ENCODE assay signal across 7 mouse cellular contexts in the genomic region with DNA sequence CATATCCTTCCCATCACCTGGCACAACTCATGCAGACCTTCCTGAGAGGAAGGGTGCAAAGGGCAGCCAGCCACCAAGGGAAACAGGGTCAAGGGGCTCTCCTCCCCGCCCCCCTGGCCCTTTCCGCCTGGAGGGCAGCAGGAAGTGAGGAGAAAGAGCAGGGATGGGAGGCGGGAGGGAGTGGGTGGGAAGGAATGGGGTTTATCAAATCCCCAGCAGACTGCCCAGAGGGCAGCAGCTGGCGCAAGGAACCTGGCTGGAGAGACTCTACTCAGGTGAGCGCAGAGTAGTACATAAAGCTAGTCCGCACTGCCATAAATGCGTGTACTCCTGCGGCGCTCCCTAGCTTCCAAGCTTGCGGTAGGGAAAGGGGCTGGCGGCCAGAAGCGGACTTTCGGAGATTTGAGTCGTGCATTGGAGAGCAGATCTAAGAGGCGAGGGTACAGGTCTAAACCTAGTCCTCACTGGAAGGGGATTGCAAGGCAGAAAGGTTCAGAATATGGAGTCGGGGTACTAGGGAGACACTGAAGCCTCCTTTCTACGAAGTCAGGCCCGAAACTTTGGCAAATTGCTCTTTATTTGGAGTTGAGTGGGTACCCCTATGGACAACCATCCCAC. TPM values are rescaled to one million over a fixed set of nuclear protein-coding genes. Genes with fewer than 3 reads are reported as not detected.
DNase-seq lines count a peak whose midpoint lies in the region; ATAC-seq and TF ChIP-seq lines count a peak whose summit lies in the region.

Gene Hyal2 (plus strand): TSS at position 244 of the 618 bp plus-strand sequence.

- no peak for TF ChIP-seq POLR2A in MEL (IDR thresholded peaks at IDR 0.05; ENCODE audit: control insufficient read depth in 1 of 2, insufficient read depth in 1 of 2, low read depth in 1 of 2, low read length in 2 of 2, poor library complexity in 1 of 2)
- no peak for TF ChIP-seq POLR2A in limb, embryonic 14.5 days (IDR thresholded peaks at IDR 0.05; ENCODE audit: borderline replicate concordance, extremely low read depth, insufficient read depth, insufficient read length)

- no peaks in the 10 kb centered on the region for H3K27me3 ChIP-seq in MEL (ENCODE audit: control insufficient read depth in 1 of 2, insufficient read depth in 2 of 2, low read length in 2 of 2)
- H3K27me3 ChIP-seq in intestine, embryonic 15.5 days (replicated peaks), result no peaks in the 10 kb centered on the region
- H3K27me3 ChIP-seq in limb, embryonic 14.5 days (ENCODE audit: control insufficient read depth, insufficient read depth, low read length), result no peaks in the 10 kb centered on the region
- H3K27me3 ChIP-seq in midbrain, postnatal 0 days (ENCODE audit: insufficient read depth, low read length), result no peaks in the 10 kb centered on the region

- peaks cover 0 to 30% of the 10 kb centered on the region in 2 experiments; a peak in 2 of 4 replicates for H3K36me3 ChIP-seq in MEL (ENCODE audit: control insufficient read depth in 1 of 2, insufficient read depth in 2 of 2, low read length in 2 of 2)
- peaks cover 20% of the 10 kb centered on the region for H3K36me3 ChIP-seq in intestine, embryonic 15.5 days
- peaks cover 28% of the 10 kb centered on the region for H3K36me3 ChIP-seq in limb, embryonic 14.5 days (ENCODE audit: control insufficient read depth, insufficient read depth, low read length)
- peaks cover 23% of the 10 kb centered on the region for H3K36me3 ChIP-seq in midbrain, postnatal 0 days (ENCODE audit: insufficient read depth, low read length)

- H3K9me3 ChIP-seq in MEL (replicated peaks; ENCODE audit: insufficient read depth, low read length), result no peaks in the 10 kb centered on the region
- H3K9me3 ChIP-seq in intestine, embryonic 15.5 days, result no peaks in the 10 kb centered on the region
- no peaks in the 10 kb centered on the region for H3K9me3 ChIP-seq in limb, embryonic 14.5 days (ENCODE audit: control insufficient read depth, low read length)
- no peaks in the 10 kb centered on the region for H3K9me3 ChIP-seq in midbrain, postnatal 0 days (ENCODE audit: low read length)

- H3K27ac ChIP-seq in MEL (ENCODE audit: control insufficient read depth, low read depth, low read length), result peak within 1 kb of the TSS; percentile 82
- peak within 1 kb of the TSS; percentile 83 for H3K27ac ChIP-seq in intestine, embryonic 15.5 days
- H3K27ac ChIP-seq in limb, embryonic 14.5 days (replicated peaks; ENCODE audit: low read depth, low read length), result peak within 1 kb of the TSS; percentile 75
- peak within 1 kb of the TSS; percentile 80 for H3K27ac ChIP-seq in midbrain, postnatal 0 days (ENCODE audit: low read depth, low read length)

- 12% methylated on average over 17 of the region's 18 CpGs for WGBS in intestine, embryonic 15.5 days
- 9% methylated on average over 17 of the region's 18 CpGs for WGBS in limb, embryonic 14.5 days
- WGBS in midbrain, postnatal 0 days, result 8% methylated on average over 18 of the region's 18 CpGs

- peaks cover 9 to 49% of the 10 kb centered on the region in 2 experiments for H3K4me1 ChIP-seq in MEL (ENCODE audit: control insufficient read depth in 1 of 2, insufficient read depth in 2 of 2, low read length in 2 of 2)
- peaks cover 60% of the 10 kb centered on the region for H3K4me1 ChIP-seq in intestine, embryonic 15.5 days (replicated peaks)
- peaks cover 31% of the 10 kb centered on the region for H3K4me1 ChIP-seq in limb, embryonic 14.5 days (ENCODE audit: control insufficient read depth, insufficient read depth, low read length)
- peaks cover 28% of the 10 kb centered on the region for H3K4me1 ChIP-seq in midbrain, postnatal 0 days (ENCODE audit: insufficient read depth, low read length)

- no peak for DNase-seq in MEL (ENCODE audit: low read depth, low spot score)
- DNase-seq in adrenal gland, postnatal 36 days, result peak; percentile 58 to 79
- DNase-seq in gastrocnemius, postnatal 36 days, result no peak
- no peak for DNase-seq in limb, embryonic 14.5 days (ENCODE audit: low spot score)
- DNase-seq in midbrain, postnatal 0 days (ENCODE audit: low spot score), result no peak
- no peak for DNase-seq in spleen, postnatal 4 days (ENCODE audit: low spot score in 2 of 2)

- intact Hi-C loops in gastrocnemius, postnatal 36 days (cut with DNase I), result no loop called here

- ATAC-seq in intestine, embryonic 15.5 days, result no peak
- ATAC-seq in limb, embryonic 14.5 days (ENCODE audit: low FRiP score, low read depth), result no peak
- no peak for ATAC-seq in midbrain, postnatal 0 days (ENCODE audit: low FRiP score)

- TF ChIP-seq CTCF in MEL (IDR thresholded peaks at IDR 0.05 in 2 of 3, conservative IDR thresholded peaks at IDR 0.05 in 1 of 3; ENCODE audit: control insufficient read depth in 1 of 3, insufficient read depth in 1 of 3, low read depth in 2 of 3, low read length in 3 of 3, poor library complexity in 1 of 3, severe bottlenecking in 1 of 3), result no peak
- TF ChIP-seq CTCF in midbrain, postnatal 0 days (IDR thresholded peaks at IDR 0.05), result 0 out of 2 replicates have a peak, but pooled peaks have one; percentile 8

- H3K4me2 ChIP-seq in intestine, embryonic 15.5 days (replicated peaks), result peak within 1 kb of the TSS; percentile 72
- H3K4me2 ChIP-seq in limb, embryonic 14.5 days (replicated peaks; ENCODE audit: low read depth, low read length, severe bottlenecking), result peak within 1 kb of the TSS; percentile 93
- H3K4me2 ChIP-seq in midbrain, postnatal 0 days (ENCODE audit: low read depth, low read length, poor library complexity, severe bottlenecking), result peak within 1 kb of the TSS; percentile 80

- TF ChIP-seq RAD21 in MEL (IDR thresholded peaks at IDR 0.05; ENCODE audit: low read depth, low read length), result no peak

- H3K4me3 ChIP-seq in MEL (ENCODE audit: control insufficient read depth in 1 of 2, insufficient read depth in 1 of 2, low read depth in 2 of 2, low read length in 2 of 2), result peak within 1 kb of the TSS; percentile 54 to 76
- peak within 1 kb of the TSS; percentile 70 for H3K4me3 ChIP-seq in intestine, embryonic 15.5 days (replicated peaks)
- peak within 1 kb of the TSS; percentile 75 for H3K4me3 ChIP-seq in limb, embryonic 14.5 days (replicated peaks; ENCODE audit: low read length)
- H3K4me3 ChIP-seq in midbrain, postnatal 0 days (ENCODE audit: low read depth, low read length), result peak within 1 kb of the TSS; percentile 76

- peaks cover 23% of the 10 kb centered on the region for H3K79me2 ChIP-seq in MEL (ENCODE audit: control insufficient read depth, insufficient read depth, low read length, poor library complexity)

- peak within 1 kb of the TSS; percentile 77 for H3K9ac ChIP-seq in MEL (ENCODE audit: control insufficient read depth, low read depth, low read length, poor library complexity, severe bottlenecking)
- peak within 1 kb of the TSS; percentile 69 for H3K9ac ChIP-seq in intestine, embryonic 15.5 days
- peak within 1 kb of the TSS; percentile 78 for H3K9ac ChIP-seq in limb, embryonic 14.5 days (ENCODE audit: low read depth, low read length, severe bottlenecking)
- H3K9ac ChIP-seq in midbrain, postnatal 0 days (replicated peaks; ENCODE audit: low read length, poor library complexity, severe bottlenecking), result peak within 1 kb of the TSS; percentile 77

- TF ChIP-seq EP300 in MEL (IDR thresholded peaks at IDR 0.05; ENCODE audit: low read depth in 1 of 2, low read length in 2 of 2), result no peak

TF ChIP-seq in MEL, 35 proteins besides CTCF, POLR2A, EP300 and RAD21:
- TF ChIP-seq KAT2A (conservative IDR thresholded peaks at IDR 0.05; ENCODE audit: low read depth, low read length) (no peak), MYB (IDR thresholded peaks at IDR 0.05; ENCODE audit: low read depth, low read length) (no peak), ZNF384 (IDR thresholded peaks at IDR 0.05; ENCODE audit: low read depth, low read length) (no peak), HCFC1 (IDR thresholded peaks at IDR 0.05; ENCODE audit: low read depth, low read length) (no peak), CHD2 (IDR thresholded peaks at IDR 0.05; ENCODE audit: low read length) (no peak), MAZ (IDR thresholded peaks at IDR 0.05; ENCODE audit: low read depth, low read length) (no peak), BHLHE40 (IDR thresholded peaks at IDR 0.05; ENCODE audit: borderline replicate concordance, low read depth, low read length) (no peak), JUND (IDR thresholded peaks at IDR 0.05; ENCODE audit: low read depth, low read length) (no peak)

RNA-seq across cellular contexts. Expression of gene Hyal2, which starts in this region (rescaled TPM):
- 24.8 and 32.0 TPM in 2 replicates for total RNA-seq in MEL (2012; rRNA removed)
- polyA plus RNA-seq in MEL (2012; ENCODE audit: insufficient read depth in 1 of 2, insufficient read length in 2 of 2, low read depth in 1 of 2, low replicate concordance in 2 of 2, missing spikeins in 1 of 2), result 10 to 100 TPM in 1 of 2 experiments, not detected in 1; 31.3 TPM
- total RNA-seq in adrenal gland, postnatal 36 days (2021), result 10 to 100 TPM; 35.8 to 37.8 TPM
- 10 to 100 TPM; 12.0 to 16.5 TPM for total RNA-seq in gastrocnemius, postnatal 36 days (2021)
- 81.0 and 87.9 TPM in 2 replicates for polyA plus RNA-seq in intestine, embryonic 15.5 days (2015; fragmentation: Nextera tagmentation; extraction: Ambion mirVana)
- 68.0 and 88.8 TPM in 2 replicates for polyA plus RNA-seq in limb, embryonic 14.5 days (2012; rRNA removed)
- 123 and 130 TPM in 2 replicates for polyA plus RNA-seq in limb, embryonic 14.5 days (2014; fragmentation: Nextera tagmentation; extraction: Ambion mirVana)
- 65.3 and 65.4 TPM in 2 replicates for total RNA-seq in midbrain, postnatal 0 days (2014; rRNA removed)
- 42.7 and 47.9 TPM in 2 replicates for polyA plus RNA-seq in midbrain, postnatal 0 days (2015; fragmentation: Nextera tagmentation; extraction: Ambion mirVana)

Comparison
In these comparisons a context has a peak if more than half of its experiments do, and no peak if none do; other contexts are left out.
1. DNase-seq: peak in adrenal gland, postnatal 36 days (2 of 2); none in MEL (single experiment), gastrocnemius, postnatal 36 days (0 of 2), limb, embryonic 14.5 days (single experiment), midbrain, postnatal 0 days (single experiment) and spleen, postnatal 4 days (0 of 2).
2. Peak in every context shown above with its lines, with median percentiles within 50 percentile points of each other: H3K27ac ChIP-seq, H3K4me3 ChIP-seq, H3K9ac ChIP-seq and H3K4me2 ChIP-seq.